Mouse (Mus musculus): ENCODE results near the gene Gse1. TPM values are rescaled to one million over a fixed set of nuclear protein-coding genes. Genes with fewer than 3 reads are reported as not detected.

Gse1 gene
- total RNA-seq, 1 experiment from 2014 or later, result 28.5 TPM

- ATAC-seq (ENCODE audit: extremely low read depth, insufficient number of reproducible peaks, low FRiP score, poor library complexity, severe bottlenecking), result no peak
Observed at GRCm38 (mm10) chr8:120471166-120471565, 242.9 kb downstream of the Gse1 start.

- no peak for ATAC-seq (ENCODE audit: extremely low read depth, insufficient number of reproducible peaks, low FRiP score, poor library complexity, severe bottlenecking)
Observed at GRCm38 (mm10) chr8:120471752-120472151, 243.5 kb downstream of the Gse1 start.

- ATAC-seq (ENCODE audit: extremely low read depth, insufficient number of reproducible peaks, low FRiP score, poor library complexity, severe bottlenecking), result no peak
Observed at GRCm38 (mm10) chr8:120472230-120472629, 244.0 kb downstream of the Gse1 start.

GRCm38 (mm10) chr8:120473729-120474364 lies 245.6 kb downstream of the Gse1 start:
- ATAC-seq (ENCODE audit: extremely low read depth, insufficient number of reproducible peaks, low FRiP score, poor library complexity, severe bottlenecking), result no peak

- no peak for ATAC-seq (ENCODE audit: extremely low read depth, insufficient number of reproducible peaks, low FRiP score, poor library complexity, severe bottlenecking)
Observed at GRCm38 (mm10) chr8:120474496-120475235, 246.4 kb downstream of the Gse1 start.

- peak; percentile 40; the same call in 1 of the 2 replicates for ATAC-seq (ENCODE audit: extremely low read depth, insufficient number of reproducible peaks, low FRiP score, poor library complexity, severe bottlenecking)
Observed at GRCm38 (mm10) chr8:120475462-120476201, 247.4 kb downstream of the Gse1 start.

- ATAC-seq (ENCODE audit: extremely low read depth, insufficient number of reproducible peaks, low FRiP score, poor library complexity, severe bottlenecking), result no peak
Observed at GRCm38 (mm10) chr8:120476711-120477575, 248.7 kb downstream of the Gse1 start.

GRCm38 (mm10) chr8:120478754-120479153 lies 250.5 kb downstream of the Gse1 start:
- no peak for ATAC-seq (ENCODE audit: extremely low read depth, insufficient number of reproducible peaks, low FRiP score, poor library complexity, severe bottlenecking)

GRCm38 (mm10) chr8:120479691-120480090 lies 251.4 kb downstream of the Gse1 start:
- no peak for ATAC-seq (ENCODE audit: extremely low read depth, insufficient number of reproducible peaks, low FRiP score, poor library complexity, severe bottlenecking)

- no peak for ATAC-seq (ENCODE audit: extremely low read depth, insufficient number of reproducible peaks, low FRiP score, poor library complexity, severe bottlenecking)
Observed at GRCm38 (mm10) chr8:120482015-120482689, 253.9 kb downstream of the Gse1 start.

GRCm38 (mm10) chr8:120484460-120484859 lies 256.2 kb downstream of the Gse1 start:
- ATAC-seq (ENCODE audit: extremely low read depth, insufficient number of reproducible peaks, low FRiP score, poor library complexity, severe bottlenecking), result no peak

GRCm38 (mm10) chr8:120485116-120485515 lies 256.9 kb downstream of the Gse1 start:
- no peak for ATAC-seq (ENCODE audit: extremely low read depth, insufficient number of reproducible peaks, low FRiP score, poor library complexity, severe bottlenecking)

GRCm38 (mm10) chr8:120485551-120486476 lies 257.6 kb downstream of the Gse1 start:
- ATAC-seq (ENCODE audit: extremely low read depth, insufficient number of reproducible peaks, low FRiP score, poor library complexity, severe bottlenecking), result no peak

GRCm38 (mm10) chr8:120486477-120487376 lies 258.5 kb downstream of the Gse1 start:
- ATAC-seq (ENCODE audit: extremely low read depth, insufficient number of reproducible peaks, low FRiP score, poor library complexity, severe bottlenecking), result peak; percentile 59

- no peak for ATAC-seq (ENCODE audit: extremely low read depth, insufficient number of reproducible peaks, low FRiP score, poor library complexity, severe bottlenecking)
Observed at GRCm38 (mm10) chr8:120487377-120487728, 259.1 kb downstream of the Gse1 start.

GRCm38 (mm10) chr8:120487729-120488510 lies 259.7 kb downstream of the Gse1 start:
- ATAC-seq (ENCODE audit: extremely low read depth, insufficient number of reproducible peaks, low FRiP score, poor library complexity, severe bottlenecking), result no peak

Data from neutrophil, adult 5-6 weeks (primary cell).